Mouse (Mus musculus) liver, embryonic 15.5 days (tissue): ENCODE results near the gene Pip5k1b. TPM values are rescaled to one million over a fixed set of nuclear protein-coding genes. Genes with fewer than 3 reads are reported as not detected.

ENCODE experiments used
- ATAC-seq: fragments of 200-750 bp; cut with Nextera tagmentation; 2 replicates; pipeline ENCODE4 v1.8.0; 2017; ENCODE audit warnings: moderate number of reproducible peaks, mild to moderate bottlenecking, moderate library complexity; ENCODE audit not compliant: insufficient read depth
- H3K27ac ChIP-seq: fragments of 300-500 bp; sonication (generic); replicated peaks from 2 replicates; pipeline ENCODE4 v1.5.1; 2015; ENCODE audit warnings: mild to moderate bottlenecking, inconsistent platforms
- H3K27me3 ChIP-seq: fragments of 300-500 bp; sonication (generic); 2 replicates; pipeline ENCODE4 v1.6.1; 2015; ENCODE audit warnings: mild to moderate bottlenecking, inconsistent platforms
- H3K36me3 ChIP-seq: fragments of 300-500 bp; sonication (generic); replicated peaks from 2 replicates; pipeline ENCODE4 v1.6.1; 2015; ENCODE audit warnings: moderate library complexity, mild to moderate bottlenecking, inconsistent platforms
- H3K4me1 ChIP-seq: fragments of 300-500 bp; sonication (generic); replicated peaks from 2 replicates; pipeline ENCODE4 v1.6.1; 2015; ENCODE audit warnings: inconsistent platforms
- H3K4me2 ChIP-seq: fragments of 300-500 bp; sonication (generic); 2 replicates; pipeline ENCODE4 v1.6.1; 2015; ENCODE audit warnings: moderate library complexity, mild to moderate bottlenecking, inconsistent platforms
- H3K4me3 ChIP-seq: fragments of 300-500 bp; sonication (generic); replicated peaks from 2 replicates; pipeline ENCODE4 v1.5.1; 2015; ENCODE audit warnings: mild to moderate bottlenecking, inconsistent platforms
- H3K9ac ChIP-seq: fragments of 300-500 bp; sonication (generic); 2 replicates; pipeline ENCODE4 v1.6.1; 2015; ENCODE audit warnings: moderate library complexity, mild to moderate bottlenecking, inconsistent platforms
- H3K9me3 ChIP-seq: fragments of 300-500 bp; sonication (generic); replicated peaks from 2 replicates; pipeline ENCODE4 v1.6.1; 2016; ENCODE audit warnings: inconsistent platforms
- WGBS: fragments of 180-500 bp; shearing (Covaris S2); methylation state at CpG from one replicate; pipeline ENCODE4 v1.1.7; 2015; ENCODE audit warnings: mixed read lengths; ENCODE audit not compliant: insufficient replicate concordance; 5-methylcytosine and 5-hydroxymethylcytosine counted together
- polyA plus RNA-seq: library from polyadenylated mRNA; unstranded; fragments of >200 nt; fragmentation: Nextera tagmentation; extraction: Ambion mirVana; gene quantifications from 2 replicates; pipeline ENCODE4 v1.2.1, GENCODE M21; 2015

Gene Pip5k1b
- polyA plus RNA-seq, 1 experiment from 2014 or later: 9.5 TPM

GRCm38 (mm10) chr19:24366747-24367146, 188.9 kb downstream of the Pip5k1b start:
- no peak for ATAC-seq
- Histone ChIP-seq H3K27ac (no peak overlapping the region), H3K4me2 (no peak overlapping the region), H3K36me3 (no peaks in the 10 kb centered on the region), H3K27me3 (no peaks in the 10 kb centered on the region), H3K4me1 (no peaks in the 10 kb centered on the region), H3K9me3 (no peaks in the 10 kb centered on the region), H3K4me3 (no peak overlapping the region), H3K9ac (no peak overlapping the region)
- WGBS: 80% methylated on average over 1 of the region's 1 CpGs

DNA sequence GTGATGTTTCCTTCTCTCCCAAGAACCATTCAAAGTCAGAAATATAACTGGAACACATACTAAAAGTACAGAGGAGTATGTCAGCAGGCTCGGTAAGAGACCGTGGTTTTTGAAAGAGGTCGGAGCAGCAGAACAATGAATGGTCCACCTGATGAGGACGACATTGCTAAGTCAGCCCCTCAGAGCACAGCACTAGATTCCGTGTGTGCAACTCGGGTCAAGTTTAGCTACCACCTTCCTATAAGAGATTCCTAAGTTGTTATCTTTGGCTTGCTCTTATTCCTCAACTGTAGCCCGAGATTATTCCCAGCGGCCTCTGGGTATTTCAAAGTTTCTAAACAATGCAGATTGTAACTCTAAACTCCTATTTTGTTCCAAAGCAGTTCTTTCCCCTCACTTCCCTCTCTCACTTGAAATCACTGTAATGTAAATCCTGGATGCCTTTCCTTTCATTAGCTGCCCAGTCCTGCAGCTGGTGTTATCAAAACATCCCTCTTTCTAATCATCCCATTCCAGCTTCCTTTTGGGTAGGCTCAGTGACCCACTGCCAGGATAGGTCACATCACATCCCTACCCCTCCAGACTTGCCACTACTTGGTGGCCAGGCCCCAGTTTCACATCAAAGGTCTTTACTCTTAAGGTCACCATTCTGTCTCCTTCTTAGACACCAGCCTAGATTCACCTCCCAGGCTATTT, 192.9 kb downstream of the Pip5k1b start:
- H3K4me1 ChIP-seq: no peaks in the 10 kb centered on the region
- ATAC-seq: no peak
- H3K27me3 ChIP-seq: no peaks in the 10 kb centered on the region
- H3K4me2 ChIP-seq: no peak overlapping the region
- no peak overlapping the region for H3K27ac ChIP-seq
- H3K36me3 ChIP-seq: peaks cover 4% of the 10 kb centered on the region
- no peaks in the 10 kb centered on the region for H3K9me3 ChIP-seq
- no peak overlapping the region for H3K9ac ChIP-seq
- H3K4me3 ChIP-seq: no peak overlapping the region
- 56% methylated on average over 8 of the region's 8 CpGs for whole genome bisulfite sequencing

GRCm38 (mm10) chr19:24359270-24359669, 196.4 kb downstream of the Pip5k1b start:
- 82% methylated on average over 9 of the region's 9 CpGs for WGBS
- no peak overlapping the region for H3K4me2 ChIP-seq
- peaks cover 4% of the 10 kb centered on the region for H3K36me3 ChIP-seq
- H3K4me1 ChIP-seq: no peaks in the 10 kb centered on the region
- H3K9me3 ChIP-seq: no peaks in the 10 kb centered on the region
- H3K9ac ChIP-seq: no peak overlapping the region
- no peak for ATAC-seq
- no peaks in the 10 kb centered on the region for H3K27me3 ChIP-seq
- H3K4me3 ChIP-seq: no peak overlapping the region
- no peak overlapping the region for H3K27ac ChIP-seq

- WGBS: 77% methylated on average over 5 of the region's 5 CpGs
These were observed 203.2 kb downstream of the Pip5k1b start for GRCm38 (mm10) chr19:24352298-24352959.

GRCm38 (mm10) chr19:24344501-24344900, 211.2 kb downstream of the Pip5k1b start:
- ATAC-seq: no peak
- WGBS: 82% methylated on average over 8 of the region's 8 CpGs
- Histone ChIP-seq H3K4me3 (no peak overlapping the region), H3K4me1 (no peaks in the 10 kb centered on the region), H3K4me2 (no peak overlapping the region), H3K27me3 (no peaks in the 10 kb centered on the region), H3K9ac (no peak overlapping the region), H3K27ac (no peak overlapping the region), H3K36me3 (0 out of 2 replicates have a peak, but pooled peaks cover 4% of the 10 kb centered on the region), H3K9me3 (no peaks in the 10 kb centered on the region)

More at GRCm38 (mm10) chr19:24352298-24352959, 203.2 kb downstream of the Pip5k1b start:
- Histone ChIP-seq H3K4me2 (no peak overlapping the region), H3K27me3 (no peaks in the 10 kb centered on the region), H3K4me1 (no peaks in the 10 kb centered on the region), H3K9ac (no peak overlapping the region), H3K27ac (no peak overlapping the region), H3K4me3 (no peak overlapping the region), H3K9me3 (0 out of 2 replicates have a peak, but pooled peaks cover 3% of the 10 kb centered on the region), H3K36me3 (0 out of 2 replicates have a peak, but pooled peaks cover 4% of the 10 kb centered on the region)
- ATAC-seq: no peak

GRCm38 (mm10) chr19:24342786-24343185, 212.9 kb downstream of the Pip5k1b start:
- H3K27ac ChIP-seq: no peak overlapping the region
- 0 out of 2 replicates have a peak, but pooled peaks cover 4% of the 10 kb centered on the region for H3K36me3 ChIP-seq
- ATAC-seq: no peak
- no peaks in the 10 kb centered on the region for H3K9me3 ChIP-seq
- H3K4me3 ChIP-seq: no peak overlapping the region
- no peak overlapping the region for H3K4me2 ChIP-seq
- H3K9ac ChIP-seq: no peak overlapping the region
- WGBS: 59% methylated on average over 5 of the region's 5 CpGs
- no peaks in the 10 kb centered on the region for H3K27me3 ChIP-seq
- H3K4me1 ChIP-seq: no peaks in the 10 kb centered on the region

- WGBS: 38% methylated on average over 12 of the region's 12 CpGs
- H3K9ac ChIP-seq: no peak overlapping the region
- no peak overlapping the region for H3K4me3 ChIP-seq
- H3K4me1 ChIP-seq: peaks cover 8% of the 10 kb centered on the region; the same call in 1 of the 2 replicates
- H3K4me2 ChIP-seq: no peak overlapping the region
- H3K27ac ChIP-seq: no peak overlapping the region
- no peaks in the 10 kb centered on the region for H3K36me3 ChIP-seq
- no peak for ATAC-seq
- H3K9me3 ChIP-seq: no peaks in the 10 kb centered on the region
- no peaks in the 10 kb centered on the region for H3K27me3 ChIP-seq
These were observed 219.1 kb downstream of the Pip5k1b start for GRCm38 (mm10) chr19:24336370-24337076.

GRCm38 (mm10) chr19:24335611-24336343, 219.9 kb downstream of the Pip5k1b start:
- no peak overlapping the region for H3K27ac ChIP-seq
- no peaks in the 10 kb centered on the region for H3K36me3 ChIP-seq
- ATAC-seq: no peak
- no peaks in the 10 kb centered on the region for H3K27me3 ChIP-seq
- H3K9ac ChIP-seq: no peak overlapping the region
- H3K4me2 ChIP-seq: no peak overlapping the region
- H3K4me3 ChIP-seq: no peak overlapping the region
- H3K9me3 ChIP-seq: no peaks in the 10 kb centered on the region
- 43% methylated on average over 4 of the region's 4 CpGs for WGBS
- peaks cover 8% of the 10 kb centered on the region; the same call in 1 of the 2 replicates for H3K4me1 ChIP-seq

GRCm38 (mm10) chr19:24332956-24333355, 222.7 kb downstream of the Pip5k1b start:
- no peak for ATAC-seq
- no peak overlapping the region for H3K4me3 ChIP-seq
- no peaks in the 10 kb centered on the region for H3K27me3 ChIP-seq
- H3K4me1 ChIP-seq: peaks cover 8% of the 10 kb centered on the region; the same call in 1 of the 2 replicates
- no peak overlapping the region for H3K9ac ChIP-seq
- no peaks in the 10 kb centered on the region for H3K36me3 ChIP-seq
- H3K4me2 ChIP-seq: no peak overlapping the region
- 64% methylated on average over 5 of the region's 5 CpGs for WGBS
- H3K9me3 ChIP-seq: no peaks in the 10 kb centered on the region
- H3K27ac ChIP-seq: no peak overlapping the region

- Histone ChIP-seq H3K9me3 (no peaks in the 10 kb centered on the region), H3K4me1 (0 out of 2 replicates have a peak, but pooled peaks cover 2% of the 10 kb centered on the region), H3K27me3 (no peaks in the 10 kb centered on the region), H3K27ac (no peak overlapping the region), H3K9ac (no peak overlapping the region), H3K36me3 (no peaks in the 10 kb centered on the region), H3K4me3 (no peak overlapping the region), H3K4me2 (no peak overlapping the region)
- ATAC-seq: no peak
- 13% methylated on average over 2 of the region's 2 CpGs for WGBS
These were observed 224.4 kb downstream of the Pip5k1b start for GRCm38 (mm10) chr19:24331274-24331673.
